Mouse (Mus musculus): ENCODE results near the gene Ppif. TPM values are rescaled to one million over a fixed set of nuclear protein-coding genes. Genes with fewer than 3 reads are reported as not detected.
A peak's percentile ranks its signal among the peaks of the same experiment; 100 is the strongest.

Ppif gene
- polyA plus RNA-seq, 1 experiment from 2014 or later = 34.1 TPM

- Histone ChIP-seq H3K9me3 (no peaks in the 10 kb centered on the region), H3K4me1 (no peaks in the 10 kb centered on the region), H3K27ac (no peak overlapping the region), H3K4me3 (no peak overlapping the region), H3K9ac (no peak overlapping the region), H3K4me2 (no peak overlapping the region), H3K27me3 (no peaks in the 10 kb centered on the region), H3K36me3 (peaks cover 81% of the 10 kb centered on the region)
- no peak for ATAC-seq (ENCODE audit: insufficient number of reproducible peaks, insufficient read depth, low FRiP score, low TSS enrichment, low read depth)
- WGBS = 73% methylated on average over 19 of the region's 19 CpGs
Measured at GRCm38 (mm10) chr14:25665314-25665970, 28.5 kb upstream of the Ppif start.

GRCm38 (mm10) chr14:25666668-25667376, 27.1 kb upstream of the Ppif start:
- H3K4me3 ChIP-seq = no peak overlapping the region
- no peak overlapping the region for H3K9ac ChIP-seq
- peaks cover 67% of the 10 kb centered on the region for H3K36me3 ChIP-seq
- no peaks in the 10 kb centered on the region for H3K27me3 ChIP-seq
- H3K4me1 ChIP-seq = no peaks in the 10 kb centered on the region
- H3K27ac ChIP-seq = no peak overlapping the region
- H3K9me3 ChIP-seq = no peaks in the 10 kb centered on the region
- no peak overlapping the region for H3K4me2 ChIP-seq
- 84% methylated on average over 2 of the region's 2 CpGs for WGBS
- no peak for ATAC-seq (ENCODE audit: insufficient number of reproducible peaks, insufficient read depth, low FRiP score, low TSS enrichment, low read depth)

GRCm38 (mm10) chr14:25667587-25667986, 26.4 kb upstream of the Ppif start:
- H3K27ac ChIP-seq = no peak overlapping the region
- H3K4me1 ChIP-seq = no peaks in the 10 kb centered on the region
- H3K36me3 ChIP-seq = peaks cover 59% of the 10 kb centered on the region
- no peak for ATAC-seq (ENCODE audit: insufficient number of reproducible peaks, insufficient read depth, low FRiP score, low TSS enrichment, low read depth)
- H3K4me2 ChIP-seq = no peak overlapping the region
- no peaks in the 10 kb centered on the region for H3K27me3 ChIP-seq
- H3K9ac ChIP-seq = no peak overlapping the region
- H3K9me3 ChIP-seq = no peaks in the 10 kb centered on the region
- WGBS = 64% methylated on average over 3 of the region's 3 CpGs
- no peak overlapping the region for H3K4me3 ChIP-seq

- Histone ChIP-seq H3K4me3 (no peak overlapping the region), H3K4me2 (no peak overlapping the region), H3K36me3 (no peaks in the 10 kb centered on the region), H3K9me3 (no peaks in the 10 kb centered on the region), H3K27me3 (no peaks in the 10 kb centered on the region), H3K9ac (no peak overlapping the region), H3K27ac (no peak overlapping the region), H3K4me1 (no peaks in the 10 kb centered on the region)
- WGBS = 60% methylated on average over 7 of the region's 7 CpGs
- no peak for ATAC-seq (ENCODE audit: insufficient number of reproducible peaks, insufficient read depth, low FRiP score, low TSS enrichment, low read depth)
Measured at GRCm38 (mm10) chr14:25679625-25680024, 14.3 kb upstream of the Ppif start.

GRCm38 (mm10) chr14:25682020-25682419, 11.9 kb upstream of the Ppif start:
- Histone ChIP-seq H3K9ac (no peak overlapping the region), H3K4me1 (0 out of 2 replicates have a peak, but pooled peaks cover 2% of the 10 kb centered on the region), H3K4me3 (no peak overlapping the region), H3K27ac (no peak overlapping the region), H3K36me3 (no peaks in the 10 kb centered on the region), H3K27me3 (no peaks in the 10 kb centered on the region), H3K4me2 (no peak overlapping the region), H3K9me3 (no peaks in the 10 kb centered on the region)
- WGBS = 74% methylated on average over 6 of the region's 6 CpGs
- ATAC-seq (ENCODE audit: insufficient number of reproducible peaks, insufficient read depth, low FRiP score, low TSS enrichment, low read depth) = no peak

GRCm38 (mm10) chr14:25686216-25686945, 7.6 kb upstream of the Ppif start:
- Histone ChIP-seq H3K4me2 (no peak overlapping the region), H3K27me3 (no peaks in the 10 kb centered on the region), H3K9me3 (no peaks in the 10 kb centered on the region), H3K9ac (no peak overlapping the region), H3K36me3 (no peaks in the 10 kb centered on the region), H3K27ac (no peak overlapping the region), H3K4me1 (0 out of 2 replicates have a peak, but pooled peaks cover 3% of the 10 kb centered on the region), H3K4me3 (no peak overlapping the region)
- 67% methylated on average over 7 of the region's 7 CpGs for WGBS
- no peak for ATAC-seq (ENCODE audit: insufficient number of reproducible peaks, insufficient read depth, low FRiP score, low TSS enrichment, low read depth)

GRCm38 (mm10) chr14:25686983-25687901, 6.7 kb upstream of the Ppif start:
- Histone ChIP-seq H3K4me2 (no peak overlapping the region), H3K36me3 (no peaks in the 10 kb centered on the region), H3K9ac (no peak overlapping the region), H3K9me3 (no peaks in the 10 kb centered on the region), H3K4me1 (0 out of 2 replicates have a peak, but pooled peaks cover 3% of the 10 kb centered on the region), H3K27me3 (no peaks in the 10 kb centered on the region), H3K4me3 (no peak overlapping the region), H3K27ac (no peak overlapping the region)
- 79% methylated on average over 10 of the region's 10 CpGs for WGBS
- ATAC-seq (ENCODE audit: insufficient number of reproducible peaks, insufficient read depth, low FRiP score, low TSS enrichment, low read depth) = no peak

GRCm38 (mm10) chr14:25693271-25693887, 575 bp upstream of the Ppif start:
- Histone ChIP-seq H3K9me3 (no peaks in the 10 kb centered on the region), H3K9ac (peak overlapping the region; percentile 36; the same call in 1 of the 2 replicates), H3K27ac (peak overlapping the region; percentile 49), H3K4me2 (peak overlapping the region; percentile 97), H3K27me3 (no peaks in the 10 kb centered on the region), H3K36me3 (peaks cover 26% of the 10 kb centered on the region), H3K4me3 (peak overlapping the region; percentile 85), H3K4me1 (peaks cover 30% of the 10 kb centered on the region)
- no peak for ATAC-seq (ENCODE audit: insufficient number of reproducible peaks, insufficient read depth, low FRiP score, low TSS enrichment, low read depth)
- WGBS = 59% methylated on average over 6 of the region's 6 CpGs

GRCm38 (mm10) chr14:25694569-25694897, 579 bp downstream of the Ppif start:
- ATAC-seq (ENCODE audit: insufficient number of reproducible peaks, insufficient read depth, low FRiP score, low TSS enrichment, low read depth) = no peak; the same call in 1 of the 2 replicates
- WGBS = under 1% methylated on average over 10 of the region's 10 CpGs
- peak overlapping the region; percentile 97 for H3K4me2 ChIP-seq
- no peak overlapping the region for H3K27ac ChIP-seq
- H3K9ac ChIP-seq = peak overlapping the region; percentile 88
- H3K9me3 ChIP-seq = no peaks in the 10 kb centered on the region
- H3K27me3 ChIP-seq = no peaks in the 10 kb centered on the region
- H3K4me3 ChIP-seq = peak overlapping the region; percentile 85
- peaks cover 38% of the 10 kb centered on the region for H3K36me3 ChIP-seq
- peaks cover 30% of the 10 kb centered on the region for H3K4me1 ChIP-seq

- ATAC-seq (ENCODE audit: insufficient number of reproducible peaks, insufficient read depth, low FRiP score, low TSS enrichment, low read depth) = no peak
- H3K27me3 ChIP-seq = no peaks in the 10 kb centered on the region
- peak overlapping the region; percentile 97 for H3K4me2 ChIP-seq
- H3K36me3 ChIP-seq = peaks cover 43% of the 10 kb centered on the region
- peak overlapping the region; percentile 85 for H3K4me3 ChIP-seq
- H3K27ac ChIP-seq = no peak overlapping the region
- H3K4me1 ChIP-seq = peaks cover 30% of the 10 kb centered on the region
- WGBS = 56% methylated on average over 6 of the region's 6 CpGs
- H3K9me3 ChIP-seq = no peaks in the 10 kb centered on the region
- H3K9ac ChIP-seq = peak overlapping the region; percentile 88
Measured at GRCm38 (mm10) chr14:25695059-25695458, 1.1 kb downstream of the Ppif start.

- no peaks in the 10 kb centered on the region for H3K9me3 ChIP-seq
- no peak overlapping the region for H3K27ac ChIP-seq
- no peak for ATAC-seq (ENCODE audit: insufficient number of reproducible peaks, insufficient read depth, low FRiP score, low TSS enrichment, low read depth)
- no peak overlapping the region for H3K4me3 ChIP-seq
- no peaks in the 10 kb centered on the region for H3K27me3 ChIP-seq
- H3K4me1 ChIP-seq = peaks cover 30% of the 10 kb centered on the region
- 62% methylated on average over 2 of the region's 2 CpGs for WGBS
- H3K36me3 ChIP-seq = peaks cover 53% of the 10 kb centered on the region
- no peak overlapping the region for H3K9ac ChIP-seq
- H3K4me2 ChIP-seq = no peak overlapping the region; the same call in 1 of the 2 replicates
Measured at GRCm38 (mm10) chr14:25696356-25696755, 2.4 kb downstream of the Ppif start.
